Mouse (Mus musculus): ENCODE results near the gene Efna4. TPM values are rescaled to one million over a fixed set of nuclear protein-coding genes. Genes with fewer than 3 reads are reported as not detected.
A peak's percentile ranks its signal among the peaks of the same experiment; 100 is the strongest.

The Efna4 gene
- polyA plus RNA-seq, 1 experiment from 2014 or later, result 20.0 TPM

- H3K4me3 ChIP-seq (replicated peaks), result no peak overlapping the region
- no peak for ATAC-seq (ENCODE audit: low FRiP score)
- no peak overlapping the region for H3K27ac ChIP-seq
- H3K27me3 ChIP-seq, result peaks cover 25% of the 10 kb centered on the region; the same call in 1 of the 2 replicates
- H3K36me3 ChIP-seq (replicated peaks), result no peaks in the 10 kb centered on the region
- H3K4me2 ChIP-seq, result no peak overlapping the region
- WGBS, result 79% methylated on average over 8 of the region's 8 CpGs
- peaks cover 6% of the 10 kb centered on the region; the same call in 1 of the 2 replicates for H3K4me1 ChIP-seq
- no peak overlapping the region for H3K9ac ChIP-seq
- H3K9me3 ChIP-seq, result no peaks in the 10 kb centered on the region
Observed at GRCm38 (mm10) chr3:89295685-89296230, 42.1 kb downstream of the Efna4 start.

DNA sequence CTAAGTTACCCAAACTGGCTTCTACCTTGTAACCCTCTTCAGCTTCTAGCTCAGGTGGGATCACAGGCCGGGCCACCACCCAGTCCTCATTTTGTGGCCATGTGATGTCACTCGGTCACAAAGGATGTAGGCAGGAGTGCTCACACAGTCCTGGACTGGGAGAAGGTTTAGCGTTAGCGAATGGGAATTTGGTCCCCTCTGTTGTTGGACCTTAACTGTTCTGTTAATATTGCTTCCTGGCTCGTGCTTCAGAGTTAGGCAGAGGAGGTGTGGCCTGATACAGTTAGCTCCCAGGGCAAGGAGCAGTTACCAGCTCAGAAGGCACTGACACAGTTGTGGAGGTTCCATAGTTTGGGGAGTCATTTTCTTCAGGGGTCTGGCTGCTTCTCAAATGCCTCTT lies 43.6 kb downstream of the Efna4 start:
- no peak overlapping the region for H3K9ac ChIP-seq
- H3K4me2 ChIP-seq, result no peak overlapping the region
- H3K27me3 ChIP-seq, result 0 out of 2 replicates have a peak, but pooled peaks cover 18% of the 10 kb centered on the region
- no peaks in the 10 kb centered on the region for H3K4me1 ChIP-seq
- H3K36me3 ChIP-seq (replicated peaks), result no peaks in the 10 kb centered on the region
- H3K4me3 ChIP-seq (replicated peaks), result no peak overlapping the region
- no peaks in the 10 kb centered on the region for H3K9me3 ChIP-seq
- no peak for ATAC-seq (ENCODE audit: low FRiP score)
- no peak overlapping the region for H3K27ac ChIP-seq
- WGBS, result 83% methylated on average over 5 of the region's 5 CpGs

DNA sequence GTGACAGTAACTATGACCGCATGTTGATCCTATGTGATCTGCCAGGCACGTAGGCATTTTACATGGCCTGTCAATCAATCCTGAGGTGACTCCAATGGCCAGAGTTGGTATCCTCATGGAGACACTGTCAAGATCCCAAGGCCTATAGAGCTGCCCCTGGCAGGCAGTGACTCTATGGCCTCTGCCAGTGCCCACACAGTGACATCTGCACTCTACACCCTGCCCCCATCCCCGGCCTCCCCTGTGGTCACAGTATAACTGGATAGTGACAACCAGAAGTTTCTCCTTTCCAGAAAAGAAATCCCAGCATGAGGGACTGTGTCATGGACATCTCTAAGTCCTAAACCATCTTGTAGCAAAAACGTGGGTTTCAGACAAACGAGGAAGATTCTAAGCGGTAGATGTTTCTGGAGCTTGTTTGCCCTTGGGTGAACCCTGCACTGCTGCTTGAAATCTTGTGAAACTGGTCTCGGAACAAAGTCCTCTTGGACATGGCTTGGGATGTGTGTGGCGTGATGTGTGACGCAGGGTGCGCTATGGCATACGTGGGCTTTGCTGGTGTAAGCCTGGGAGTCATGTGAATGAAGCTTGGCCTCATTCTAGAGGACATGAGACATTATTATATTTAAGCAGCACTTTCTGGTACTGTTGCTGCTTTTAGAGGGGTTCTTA lies 44.4 kb downstream of the Efna4 start:
- ATAC-seq (ENCODE audit: low FRiP score), result no peak
- H3K9ac ChIP-seq, result no peak overlapping the region
- H3K27me3 ChIP-seq, result 0 out of 2 replicates have a peak, but pooled peaks cover 11% of the 10 kb centered on the region
- WGBS, result 92% methylated on average over 11 of the region's 11 CpGs
- H3K27ac ChIP-seq, result no peak overlapping the region
- H3K4me1 ChIP-seq, result no peaks in the 10 kb centered on the region
- H3K9me3 ChIP-seq, result no peaks in the 10 kb centered on the region
- no peak overlapping the region for H3K4me3 ChIP-seq (replicated peaks)
- H3K4me2 ChIP-seq, result no peak overlapping the region
- H3K36me3 ChIP-seq (replicated peaks), result no peaks in the 10 kb centered on the region

GRCm38 (mm10) chr3:89292303-89292702 lies 45.5 kb downstream of the Efna4 start:
- Histone ChIP-seq H3K9ac (no peak overlapping the region), H3K4me3 (replicated peaks) (no peak overlapping the region), H3K4me2 (no peak overlapping the region), H3K36me3 (replicated peaks) (no peaks in the 10 kb centered on the region), H3K27ac (no peak overlapping the region), H3K4me1 (no peaks in the 10 kb centered on the region), H3K9me3 (no peaks in the 10 kb centered on the region), H3K27me3 (0 out of 2 replicates have a peak, but pooled peaks cover 9% of the 10 kb centered on the region)
- no peak for ATAC-seq (ENCODE audit: low FRiP score)
- 77% methylated on average over 5 of the region's 5 CpGs for WGBS

DNA sequence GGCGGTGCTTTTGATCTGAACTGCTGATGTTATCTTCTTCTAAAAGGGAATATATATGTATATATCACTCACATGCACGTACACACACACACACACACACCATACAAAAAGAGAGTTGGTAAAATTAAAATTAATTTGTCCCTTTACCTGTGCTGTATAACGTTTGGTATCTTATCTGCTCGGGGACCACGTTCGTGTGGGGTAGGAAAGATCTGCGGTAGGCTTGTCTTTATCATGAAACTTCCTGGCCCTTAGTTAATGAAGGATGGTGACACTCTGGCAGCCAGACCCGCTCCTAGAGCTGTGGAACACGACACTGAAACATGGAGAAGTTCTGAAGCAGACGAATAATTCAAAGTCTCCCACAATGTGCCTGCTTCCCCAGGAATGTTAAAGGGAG lies 46.0 kb downstream of the Efna4 start:
- Histone ChIP-seq H3K4me2 (no peak overlapping the region), H3K4me1 (no peaks in the 10 kb centered on the region), H3K27me3 (0 out of 2 replicates have a peak, but pooled peaks cover 9% of the 10 kb centered on the region), H3K27ac (no peak overlapping the region), H3K36me3 (replicated peaks) (no peaks in the 10 kb centered on the region), H3K4me3 (replicated peaks) (no peak overlapping the region), H3K9ac (no peak overlapping the region), H3K9me3 (no peaks in the 10 kb centered on the region)
- no peak for ATAC-seq (ENCODE audit: low FRiP score)
- WGBS, result 80% methylated on average over 10 of the region's 10 CpGs

DNA sequence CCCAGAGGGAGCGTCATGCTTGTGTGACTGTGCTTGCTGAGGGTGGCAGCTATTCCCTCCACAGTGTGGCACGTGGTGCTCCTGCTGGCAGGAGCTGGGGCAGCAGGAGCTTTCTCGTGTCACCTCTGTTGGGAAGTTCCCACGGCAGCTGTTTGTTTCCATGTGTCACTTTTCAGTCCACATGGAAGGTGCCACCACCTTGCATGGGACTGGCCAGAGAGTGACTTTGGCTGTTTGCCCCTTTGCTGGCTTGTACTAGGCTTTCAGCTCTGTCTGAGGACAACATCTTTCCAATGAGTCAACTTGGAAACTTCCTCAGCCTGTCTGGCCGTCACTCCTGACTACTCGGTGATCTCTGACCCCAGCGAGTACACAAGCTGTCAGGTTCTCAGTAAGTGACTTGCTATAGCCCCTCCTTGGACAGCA lies 49.3 kb downstream of the Efna4 start:
- no peaks in the 10 kb centered on the region for H3K36me3 ChIP-seq (replicated peaks)
- 0 out of 2 replicates have a peak, but pooled peaks cover 8% of the 10 kb centered on the region for H3K27me3 ChIP-seq
- no peaks in the 10 kb centered on the region for H3K4me1 ChIP-seq
- no peak overlapping the region for H3K9ac ChIP-seq
- 59% methylated on average over 7 of the region's 7 CpGs for WGBS
- no peak for ATAC-seq (ENCODE audit: low FRiP score)
- H3K9me3 ChIP-seq, result no peaks in the 10 kb centered on the region
- H3K27ac ChIP-seq, result no peak overlapping the region
- H3K4me2 ChIP-seq, result no peak overlapping the region
- H3K4me3 ChIP-seq (replicated peaks), result no peak overlapping the region

DNA sequence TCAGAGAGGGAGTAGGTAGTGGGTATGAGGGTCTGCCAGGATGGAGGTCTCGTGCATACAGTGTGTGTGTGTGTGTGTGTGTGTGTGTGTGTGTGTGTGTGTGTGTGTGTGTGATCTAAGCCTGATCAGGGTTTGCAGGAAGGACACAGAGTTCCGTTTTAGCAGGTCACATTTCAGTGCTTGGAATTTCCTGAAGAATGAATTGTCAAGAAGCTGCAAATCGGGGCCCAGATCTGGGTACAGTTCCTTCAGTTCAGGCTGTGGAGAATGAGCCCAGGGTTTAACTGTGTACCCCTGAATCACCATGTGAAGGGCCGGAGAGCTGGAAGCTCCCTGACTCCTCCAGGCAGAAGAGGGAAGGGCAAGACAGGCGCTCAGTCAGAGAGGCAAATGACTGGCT lies 50.5 kb downstream of the Efna4 start:
- Histone ChIP-seq H3K4me3 (replicated peaks) (no peak overlapping the region), H3K4me1 (peaks cover 1% of the 10 kb centered on the region; the same call in 1 of the 2 replicates), H3K9me3 (no peaks in the 10 kb centered on the region), H3K27ac (peak overlapping the region; percentile 19; the same call in 1 of the 2 replicates), H3K4me2 (no peak overlapping the region), H3K9ac (no peak overlapping the region), H3K36me3 (replicated peaks) (no peaks in the 10 kb centered on the region), H3K27me3 (0 out of 2 replicates have a peak, but pooled peaks cover 12% of the 10 kb centered on the region)
- WGBS, result 62% methylated on average over 5 of the region's 5 CpGs
- no peak for ATAC-seq (ENCODE audit: low FRiP score)

DNA sequence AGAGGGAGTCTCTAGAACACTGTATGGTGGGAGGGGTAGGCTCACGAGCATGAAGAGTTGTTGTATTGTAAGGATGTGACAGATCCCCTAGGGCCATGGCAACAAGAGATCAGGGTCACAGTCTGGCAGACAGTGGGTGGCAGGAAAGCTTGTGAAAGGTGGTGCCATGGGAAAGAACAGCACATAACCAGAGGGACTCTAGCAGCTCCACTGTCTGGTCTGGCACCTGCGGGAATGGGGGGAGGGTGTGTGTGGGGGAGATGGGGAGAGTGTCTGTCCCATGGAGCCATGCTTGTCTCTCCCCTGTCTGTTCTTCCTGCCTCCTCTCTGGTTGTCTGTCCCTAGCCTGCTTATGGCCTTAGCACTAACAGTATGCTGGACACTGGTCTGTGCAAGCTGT lies 52.3 kb downstream of the Efna4 start:
- no peaks in the 10 kb centered on the region for H3K36me3 ChIP-seq (replicated peaks)
- H3K9me3 ChIP-seq, result no peaks in the 10 kb centered on the region
- no peak overlapping the region for H3K4me2 ChIP-seq
- no peak overlapping the region for H3K27ac ChIP-seq
- H3K9ac ChIP-seq, result no peak overlapping the region
- peaks cover 18% of the 10 kb centered on the region for H3K4me1 ChIP-seq
- no peak for ATAC-seq (ENCODE audit: low FRiP score)
- peaks cover 25% of the 10 kb centered on the region for H3K27me3 ChIP-seq
- H3K4me3 ChIP-seq (replicated peaks), result no peak overlapping the region
- 41% methylated on average over 2 of the region's 2 CpGs for WGBS

DNA sequence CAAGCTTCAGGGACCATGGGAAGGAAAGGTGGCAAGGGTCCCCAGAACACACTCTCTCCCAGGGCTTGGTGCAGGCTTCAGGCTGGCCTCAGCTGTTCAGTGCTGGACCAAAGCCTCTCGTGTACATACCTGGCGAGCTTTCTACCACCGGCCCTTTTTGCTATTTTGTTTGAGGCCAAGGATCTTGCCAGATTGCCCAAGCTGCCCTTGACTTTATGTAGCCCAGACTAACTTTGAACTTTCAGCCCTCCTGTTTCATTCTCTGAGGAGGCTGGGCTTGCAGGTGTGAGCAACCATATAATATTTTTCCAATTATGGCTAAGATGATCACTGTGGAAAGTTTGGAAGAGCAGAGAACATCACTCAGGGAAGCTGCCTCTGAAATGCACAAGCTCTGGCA lies 53.6 kb downstream of the Efna4 start:
- no peak overlapping the region for H3K9ac ChIP-seq
- H3K9me3 ChIP-seq, result no peaks in the 10 kb centered on the region
- peaks cover 30% of the 10 kb centered on the region for H3K4me1 ChIP-seq
- H3K36me3 ChIP-seq (replicated peaks), result no peaks in the 10 kb centered on the region
- H3K4me2 ChIP-seq, result no peak overlapping the region
- WGBS, result 92% methylated on average over 3 of the region's 3 CpGs
- H3K4me3 ChIP-seq (replicated peaks), result no peak overlapping the region
- no peak overlapping the region for H3K27ac ChIP-seq
- peaks cover 38% of the 10 kb centered on the region for H3K27me3 ChIP-seq
- ATAC-seq (ENCODE audit: low FRiP score), result no peak

Other genes starting within 250 kb of the Efna4 start
- gene Rusc1, start 244.7 kb downstream of the Efna4 start, polyA plus RNA-seq (2016; fragmentation: Nextera tagmentation; extraction: Ambion mirVana), result 36.0 and 40.0 TPM in 2 replicates
- gene Gm43738, start 236.9 kb downstream of the Efna4 start, polyA plus RNA-seq (2016; fragmentation: Nextera tagmentation; extraction: Ambion mirVana), result 0.12 TPM in 1 of 2 replicates, not detected in the other
- gene Fdps, start 236.1 kb downstream of the Efna4 start, polyA plus RNA-seq (2016; fragmentation: Nextera tagmentation; extraction: Ambion mirVana), result 292 and 322 TPM in 2 replicates
- 0.09 and 0.22 TPM in 2 replicates for gene Pklr, start 201.9 kb downstream of the Efna4 start, polyA plus RNA-seq (2016; fragmentation: Nextera tagmentation; extraction: Ambion mirVana)
- gene Hcn3, start 177.8 kb downstream of the Efna4 start, polyA plus RNA-seq (2016; fragmentation: Nextera tagmentation; extraction: Ambion mirVana), result 11.2 and 15.1 TPM in 2 replicates
- gene Clk2, start 173.2 kb downstream of the Efna4 start, polyA plus RNA-seq (2016; fragmentation: Nextera tagmentation; extraction: Ambion mirVana), result 41.1 and 42.5 TPM in 2 replicates
- gene Scamp3, start 160.6 kb downstream of the Efna4 start, polyA plus RNA-seq (2016; fragmentation: Nextera tagmentation; extraction: Ambion mirVana), result 89.7 and 94.4 TPM in 2 replicates
- 25.6 and 26.3 TPM in 2 replicates for gene Fam189b, start 154.9 kb downstream of the Efna4 start, polyA plus RNA-seq (2016; fragmentation: Nextera tagmentation; extraction: Ambion mirVana)
- gene Gba, start 135.1 kb downstream of the Efna4 start, polyA plus RNA-seq (2016; fragmentation: Nextera tagmentation; extraction: Ambion mirVana), result 34.3 and 37.4 TPM in 2 replicates
- 95.1 and 97.9 TPM in 2 replicates for gene Thbs3, start 122.8 kb downstream of the Efna4 start, polyA plus RNA-seq (2016; fragmentation: Nextera tagmentation; extraction: Ambion mirVana)
- 185 and 194 TPM in 2 replicates for gene Mtx1, start 110.9 kb downstream of the Efna4 start, polyA plus RNA-seq (2016; fragmentation: Nextera tagmentation; extraction: Ambion mirVana)
- gene Muc1, start 109.0 kb downstream of the Efna4 start, polyA plus RNA-seq (2016; fragmentation: Nextera tagmentation; extraction: Ambion mirVana), result 3.8 and 4.7 TPM in 2 replicates
- gene Krtcap2, start 92.1 kb downstream of the Efna4 start, polyA plus RNA-seq (2016; fragmentation: Nextera tagmentation; extraction: Ambion mirVana), result 249 and 252 TPM in 2 replicates
- 25.1 and 26.6 TPM in 2 replicates for gene Trim46, start 91.7 kb downstream of the Efna4 start, polyA plus RNA-seq (2016; fragmentation: Nextera tagmentation; extraction: Ambion mirVana)
- 79.1 and 84.3 TPM in 2 replicates for gene Dpm3, start 78.7 kb downstream of the Efna4 start, polyA plus RNA-seq (2016; fragmentation: Nextera tagmentation; extraction: Ambion mirVana)
- 28.6 and 29.7 TPM in 2 replicates for gene Slc50a1, start 67.5 kb downstream of the Efna4 start, polyA plus RNA-seq (2016; fragmentation: Nextera tagmentation; extraction: Ambion mirVana)
- gene Efna1, start 56.9 kb downstream of the Efna4 start, polyA plus RNA-seq (2016; fragmentation: Nextera tagmentation; extraction: Ambion mirVana), result 9.7 and 12.6 TPM in 2 replicates
- 11.9 and 14.9 TPM in 2 replicates for gene Efna3, start 15.1 kb downstream of the Efna4 start, polyA plus RNA-seq (2016; fragmentation: Nextera tagmentation; extraction: Ambion mirVana)
- gene Adam15, start 12.0 kb upstream of the Efna4 start, polyA plus RNA-seq (2016; fragmentation: Nextera tagmentation; extraction: Ambion mirVana), result 22.7 and 28.2 TPM in 2 replicates
- 0.13 and 0.22 TPM in 2 replicates for gene Dcst2, start 23.9 kb upstream of the Efna4 start, polyA plus RNA-seq (2016; fragmentation: Nextera tagmentation; extraction: Ambion mirVana)
- gene Dcst1, start 27.2 kb upstream of the Efna4 start, polyA plus RNA-seq (2016; fragmentation: Nextera tagmentation; extraction: Ambion mirVana), result 0.36 and 0.54 TPM in 2 replicates
- gene Zbtb7b, start 56.7 kb upstream of the Efna4 start, polyA plus RNA-seq (2016; fragmentation: Nextera tagmentation; extraction: Ambion mirVana), result 0.45 and 0.62 TPM in 2 replicates
- 0.24 and 2.0 TPM in 2 replicates for gene Lenep, start 64.8 kb upstream of the Efna4 start, polyA plus RNA-seq (2016; fragmentation: Nextera tagmentation; extraction: Ambion mirVana)
- 32.2 and 33.1 TPM in 2 replicates for gene Flad1, start 73.8 kb upstream of the Efna4 start, polyA plus RNA-seq (2016; fragmentation: Nextera tagmentation; extraction: Ambion mirVana)
- 363 and 395 TPM in 2 replicates for gene Cks1b, start 80.4 kb upstream of the Efna4 start, polyA plus RNA-seq (2016; fragmentation: Nextera tagmentation; extraction: Ambion mirVana)
- gene Shc1, start 80.4 kb upstream of the Efna4 start, polyA plus RNA-seq (2016; fragmentation: Nextera tagmentation; extraction: Ambion mirVana), result 28.4 and 30.9 TPM in 2 replicates
- gene Pygo2, start 92.2 kb upstream of the Efna4 start, polyA plus RNA-seq (2016; fragmentation: Nextera tagmentation; extraction: Ambion mirVana), result 47.2 and 48.8 TPM in 2 replicates
- gene Pbxip1, start 98.7 kb upstream of the Efna4 start, polyA plus RNA-seq (2016; fragmentation: Nextera tagmentation; extraction: Ambion mirVana), result 14.4 and 14.7 TPM in 2 replicates
- gene Pmvk, start 116.5 kb upstream of the Efna4 start, polyA plus RNA-seq (2016; fragmentation: Nextera tagmentation; extraction: Ambion mirVana), result 65.6 and 66.1 TPM in 2 replicates
- gene Kcnn3, start 182.1 kb upstream of the Efna4 start, polyA plus RNA-seq (2016; fragmentation: Nextera tagmentation; extraction: Ambion mirVana), result 2.0 and 2.3 TPM in 2 replicates

All from forebrain, embryonic 12.5 days (tissue).